10 mouse cellular contexts compared by ENCODE assay signal in genomic region chr8:35961615-35962220, GRCm38 (mm10).
A peak's percentile ranks its signal among the peaks of the same experiment; 100 is the strongest.
DNase-seq lines count a peak whose midpoint lies in the region; ATAC-seq and TF ChIP-seq lines count a peak whose summit lies in the region.
"Had no signal": no experiment of that assay in that cellular context is flagged by ENCODE, and none has a peak within 500 bp of the region (broad histone marks: within the 10 kb centered on the region; RNA-seq: fewer than 3 reads in every experiment).

No protein-coding gene starts in this region.

- no peak overlapping the region for H3K9ac ChIP-seq in lung, embryonic 14.5 days
- H3K9ac ChIP-seq in forebrain, embryonic 15.5 days (replicated peaks): no peak overlapping the region; the same call in 1 of the 2 replicates
- H3K9ac ChIP-seq in midbrain, embryonic 15.5 days: no peak overlapping the region

- H3K4me1 ChIP-seq in lung, embryonic 14.5 days (ENCODE audit: insufficient read depth): peaks cover 13% of the 10 kb centered on the region
- H3K4me1 ChIP-seq in forebrain, embryonic 15.5 days: peaks cover 26% of the 10 kb centered on the region
- H3K4me1 ChIP-seq in midbrain, embryonic 15.5 days: peaks cover 15% of the 10 kb centered on the region; the same call in 1 of the 2 replicates

- peak; percentile 17 for DNase-seq in gastrocnemius, postnatal 10 days
- no peak for DNase-seq in gastrocnemius, postnatal 25 days
- DNase-seq in lung, embryonic 14.5 days: peak; percentile 58
- no peak for DNase-seq in lung, postnatal 14 days
- DNase-seq in urinary bladder, postnatal 25 days (ENCODE audit: low spot score): no peak
- DNase-seq in layer of hippocampus, adult 11-12 months (ENCODE audit: low spot score): no peak

- no peaks in the 10 kb centered on the region for H3K9me3 ChIP-seq in lung, embryonic 14.5 days (ENCODE audit: low read depth, low read length)
- no peaks in the 10 kb centered on the region for H3K9me3 ChIP-seq in forebrain, embryonic 15.5 days
- no peaks in the 10 kb centered on the region for H3K9me3 ChIP-seq in midbrain, embryonic 15.5 days

- no peak overlapping the region for H3K4me2 ChIP-seq in lung, embryonic 14.5 days
- peak overlapping the region; percentile 14 for H3K4me2 ChIP-seq in forebrain, embryonic 15.5 days (replicated peaks)
- peak overlapping the region; percentile 22 for H3K4me2 ChIP-seq in midbrain, embryonic 15.5 days

- H3K27ac ChIP-seq in lung, embryonic 14.5 days (ENCODE audit: low read depth): peak overlapping the region; percentile 15; the same call in 1 of the 2 replicates
- H3K27ac ChIP-seq in forebrain, embryonic 15.5 days (replicated peaks): peak overlapping the region; percentile 69
- 0 out of 2 replicates have a peak overlapping the region, but pooled peaks have one; percentile 23 for H3K27ac ChIP-seq in midbrain, embryonic 15.5 days

- H3K27me3 ChIP-seq in lung, embryonic 14.5 days (ENCODE audit: insufficient read depth, low read length): no peaks in the 10 kb centered on the region
- H3K27me3 ChIP-seq in forebrain, embryonic 15.5 days: no peaks in the 10 kb centered on the region
- no peaks in the 10 kb centered on the region for H3K27me3 ChIP-seq in midbrain, embryonic 15.5 days (replicated peaks)
- H3K27me3 ChIP-seq: CH12.LX had no signal

- no peak for TF ChIP-seq CTCF in lung, embryonic 14.5 days (IDR thresholded peaks at IDR 0.05; ENCODE audit: low read depth)

- ATAC-seq in lung, embryonic 14.5 days (ENCODE audit: insufficient read depth): no peak
- peak; percentile 54 for ATAC-seq in forebrain, embryonic 15.5 days (replicated peaks)
- ATAC-seq in midbrain, embryonic 15.5 days (replicated peaks): no peak

- no peaks in the 10 kb centered on the region for H3K36me3 ChIP-seq in lung, embryonic 14.5 days (ENCODE audit: insufficient read depth)
- no peaks in the 10 kb centered on the region for H3K36me3 ChIP-seq in forebrain, embryonic 15.5 days
- no peaks in the 10 kb centered on the region for H3K36me3 ChIP-seq in midbrain, embryonic 15.5 days (replicated peaks)

- H3K4me3 ChIP-seq in lung, embryonic 14.5 days (ENCODE audit: low read depth, low read length): no peak overlapping the region
- no peak overlapping the region for H3K4me3 ChIP-seq in forebrain, embryonic 15.5 days
- no peak overlapping the region for H3K4me3 ChIP-seq in midbrain, embryonic 15.5 days
- H3K4me3 ChIP-seq: erythroblast, embryonic 14.5 days had no signal

- 57% methylated on average over 20 of the region's 20 CpGs for WGBS in lung, embryonic 14.5 days
- 35% methylated on average over 20 of the region's 20 CpGs for WGBS in forebrain, embryonic 15.5 days
- WGBS in midbrain, embryonic 15.5 days: 42% methylated on average over 20 of the region's 20 CpGs

Comparison
In these comparisons a context has a peak if more than half of its experiments do, and no peak if none do; other contexts are left out.
1. DNase-seq: peak in gastrocnemius, postnatal 10 days (single experiment) and lung, embryonic 14.5 days (single experiment); none in gastrocnemius, postnatal 25 days (single experiment), lung, postnatal 14 days (single experiment), urinary bladder, postnatal 25 days (single experiment) and layer of hippocampus, adult 11-12 months (single experiment).
2. H3K27ac ChIP-seq: peak in every context shown above with its lines; median percentile 69 in forebrain, embryonic 15.5 days; 23 in midbrain, embryonic 15.5 days; 15 in lung, embryonic 14.5 days.